Mouse (Mus musculus) embryonic facial prominence, embryonic 14.5 days (tissue): ENCODE results near the gene Obscn. TPM values are rescaled to one million over a fixed set of nuclear protein-coding genes. Genes with fewer than 3 reads are reported as not detected.

Experiments
- ATAC-seq: fragments of 200-750 bp; cut with Nextera tagmentation; 2 replicates; pipeline ENCODE4 v1.8.0; 2017; ENCODE audit warnings: low read depth, moderate number of reproducible peaks, moderate TSS enrichment
- DNase-seq: peaks from one replicate; pipeline ENCODE4 v3.0.0-alpha.2; 2015; ENCODE audit warnings: low spot score
- H3K27ac ChIP-seq: fragments of 300-500 bp; sonication (generic); replicated peaks from 2 replicates; pipeline ENCODE4 v1.5.1; 2014; ENCODE audit warnings: low read depth, mild to moderate bottlenecking, low read length, moderate library complexity
- H3K27me3 ChIP-seq: fragments of 300-500 bp; sonication (generic); replicated peaks from 2 replicates; pipeline ENCODE4 v1.6.1; 2014; ENCODE audit warnings: low read length; ENCODE audit not compliant: control insufficient read depth, insufficient read depth
- H3K36me3 ChIP-seq: fragments of 300-500 bp; sonication (generic); 2 replicates; pipeline ENCODE4 v1.6.1; 2014; ENCODE audit warnings: low read length, mixed read lengths; ENCODE audit not compliant: control insufficient read depth, insufficient read depth
- H3K4me1 ChIP-seq: fragments of 300-500 bp; sonication (generic); 2 replicates; pipeline ENCODE4 v1.6.1; 2014; ENCODE audit warnings: antibody characterized with exemption, low read length; ENCODE audit not compliant: control insufficient read depth, insufficient read depth
- H3K4me2 ChIP-seq: fragments of 300-500 bp; sonication (generic); 2 replicates; pipeline ENCODE4 v1.6.1; 2014; ENCODE audit warnings: low read depth, mild to moderate bottlenecking, low read length, moderate library complexity, mixed read lengths
- H3K4me3 ChIP-seq: fragments of 300-500 bp; sonication (generic); 2 replicates; pipeline ENCODE4 v1.5.1; 2014; ENCODE audit warnings: low read depth, mild to moderate bottlenecking, low read length
- H3K9ac ChIP-seq: fragments of 300-500 bp; sonication (generic); 2 replicates; pipeline ENCODE4 v1.6.1; 2014; ENCODE audit warnings: low read depth, mild to moderate bottlenecking, low read length, moderate library complexity, mixed read lengths
- H3K9me3 ChIP-seq: fragments of 300-500 bp; sonication (generic); 2 replicates; pipeline ENCODE4 v1.6.1; 2016; ENCODE audit warnings: low read length; ENCODE audit not compliant: control insufficient read depth
- WGBS: fragments of 180-500 bp; shearing (Covaris S2); extraction: QIAGEN DNeasy Blood & Tissue Kit; methylation state at CpG from one replicate; pipeline ENCODE4 v1.1.7; 2014; 5-methylcytosine and 5-hydroxymethylcytosine counted together
- polyA plus RNA-seq: library from polyadenylated mRNA; unstranded; fragments of >200 nt; fragmentation: Nextera tagmentation; extraction: Ambion mirVana; gene quantifications from 2 replicates; pipeline ENCODE4 v1.2.1, GENCODE M21; 2014

Gene Obscn
- polyA plus RNA-seq, 1 experiment from 2014 or later, result 9.2 TPM

GRCm38 (mm10) chr11:59165616-59166241, 29.5 kb upstream of the Obscn start:
- WGBS, result 74% methylated on average over 2 of the region's 2 CpGs
- H3K27me3 ChIP-seq, result no peaks in the 10 kb centered on the region
- ATAC-seq (no peak), DNase-seq (no peak)
- H3K4me2 ChIP-seq, result no peak overlapping the region
- H3K36me3 ChIP-seq, result no peaks in the 10 kb centered on the region
- H3K27ac ChIP-seq, result no peak overlapping the region
- no peak overlapping the region for H3K9ac ChIP-seq
- H3K4me1 ChIP-seq, result peaks cover 13% of the 10 kb centered on the region
- no peak overlapping the region for H3K4me3 ChIP-seq
- no peaks in the 10 kb centered on the region for H3K9me3 ChIP-seq

DNA sequence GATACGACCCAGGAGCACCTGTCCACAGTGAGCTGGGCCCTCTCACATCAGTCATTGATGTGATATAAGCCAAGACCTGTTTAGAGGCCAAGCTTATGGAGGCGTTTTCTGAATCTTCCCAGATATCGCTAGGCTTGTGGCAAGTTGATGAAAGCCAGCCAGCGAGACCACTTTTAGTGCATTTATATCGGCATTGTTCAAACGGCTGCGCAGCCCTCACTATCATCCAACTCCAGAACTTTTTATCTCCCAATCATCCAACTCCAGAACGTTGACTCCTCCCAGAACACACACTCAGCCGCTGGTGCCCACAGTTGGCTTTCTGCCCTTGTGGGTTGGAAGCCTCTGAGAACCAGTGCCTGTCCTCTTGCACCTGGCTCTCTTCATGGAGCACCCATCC, 28.2 kb upstream of the Obscn start:
- H3K4me3 ChIP-seq, result 0 out of 2 replicates have a peak overlapping the region, but pooled peaks have one; percentile 74
- H3K9ac ChIP-seq, result no peak overlapping the region
- H3K4me1 ChIP-seq, result peaks cover 13% of the 10 kb centered on the region
- whole genome bisulfite sequencing, result 85% methylated on average over 9 of the region's 9 CpGs
- H3K36me3 ChIP-seq, result no peaks in the 10 kb centered on the region
- H3K9me3 ChIP-seq, result no peaks in the 10 kb centered on the region
- H3K27me3 ChIP-seq, result no peaks in the 10 kb centered on the region
- ATAC-seq (no peak), DNase-seq (no peak)
- H3K27ac ChIP-seq, result peak overlapping the region; percentile 99; the same call in 1 of the 2 replicates
- H3K4me2 ChIP-seq, result peak overlapping the region; percentile 65

GRCm38 (mm10) chr11:59163255-59164236, 27.3 kb upstream of the Obscn start, which contains the start of gene Iba57:
Gene Iba57, minus strand, starts transcription at chr11:59163739.
- 7% methylated on average over 27 of the region's 68 CpGs for WGBS
- DNase-seq, result peak; percentile 99
- peaks cover 13% of the 10 kb centered on the region for H3K4me1 ChIP-seq
- ATAC-seq, result peak; percentile 99
- peak within 1 kb of the TSS; percentile 74 for H3K4me3 ChIP-seq
- no peaks in the 10 kb centered on the region for H3K9me3 ChIP-seq
- H3K4me2 ChIP-seq, result peak within 1 kb of the TSS; percentile 65
- H3K27ac ChIP-seq, result peak within 1 kb of the TSS; percentile 99
- H3K27me3 ChIP-seq, result no peaks in the 10 kb centered on the region
- H3K36me3 ChIP-seq, result no peaks in the 10 kb centered on the region
- peak within 1 kb of the TSS; percentile 95 for H3K9ac ChIP-seq

GRCm38 (mm10) chr11:59162443-59163254, 26.4 kb upstream of the Obscn start:
- peak; percentile 4; the same call in 1 of the 2 replicates for ATAC-seq
- Histone ChIP-seq H3K27me3 (no peaks in the 10 kb centered on the region), H3K27ac (peak overlapping the region; percentile 99), H3K4me1 (peaks cover 13% of the 10 kb centered on the region), H3K4me3 (peak overlapping the region; percentile 74), H3K9ac (peak overlapping the region; percentile 95), H3K4me2 (peak overlapping the region; percentile 65), H3K36me3 (peaks cover 8% of the 10 kb centered on the region; the same call in 1 of the 2 replicates), H3K9me3 (no peaks in the 10 kb centered on the region)
- DNase-seq, result no peak
- 64% methylated on average over 9 of the region's 9 CpGs for WGBS

- no peaks in the 10 kb centered on the region for H3K9me3 ChIP-seq
- ATAC-seq (no peak), DNase-seq (peak; percentile 70)
- no peak overlapping the region for H3K4me2 ChIP-seq
- H3K4me1 ChIP-seq, result peaks cover 13% of the 10 kb centered on the region
- H3K27me3 ChIP-seq, result no peaks in the 10 kb centered on the region
- no peak overlapping the region for H3K27ac ChIP-seq
- H3K36me3 ChIP-seq, result peaks cover 16% of the 10 kb centered on the region; the same call in 1 of the 2 replicates
- no peak overlapping the region for H3K9ac ChIP-seq
- no peak overlapping the region for H3K4me3 ChIP-seq
- 74% methylated on average over 5 of the region's 5 CpGs for WGBS
Observed at GRCm38 (mm10) chr11:59161398-59161797, 25.2 kb upstream of the Obscn start.

DNA sequence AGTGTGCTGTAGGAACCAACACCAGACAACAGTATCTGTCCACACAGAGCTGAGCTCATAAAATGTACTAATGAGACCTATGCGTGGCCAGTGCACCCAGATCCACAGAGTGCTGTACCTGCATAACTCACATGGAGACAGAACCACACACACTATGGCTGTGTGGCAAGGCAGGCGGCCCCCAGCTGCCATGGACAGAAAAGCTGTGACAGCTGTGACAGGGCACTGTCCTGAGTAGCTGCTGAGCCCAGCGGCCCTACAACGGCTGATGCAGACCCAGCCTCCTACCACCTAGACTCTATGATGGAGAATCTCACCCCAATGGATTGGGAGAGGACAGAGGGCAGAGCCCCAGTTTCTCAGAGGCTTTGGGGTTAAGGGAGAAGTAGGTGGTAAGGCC, 23.4 kb upstream of the Obscn start:
- no peak overlapping the region for H3K4me3 ChIP-seq
- peaks cover 13% of the 10 kb centered on the region for H3K4me1 ChIP-seq
- no peaks in the 10 kb centered on the region for H3K27me3 ChIP-seq
- H3K27ac ChIP-seq, result no peak overlapping the region
- H3K4me2 ChIP-seq, result no peak overlapping the region
- no peak for ATAC-seq
- H3K9ac ChIP-seq, result no peak overlapping the region
- H3K36me3 ChIP-seq, result peaks cover 26% of the 10 kb centered on the region; the same call in 1 of the 2 replicates
- 91% methylated on average over 4 of the region's 4 CpGs for WGBS
- no peak for DNase-seq
- no peaks in the 10 kb centered on the region for H3K9me3 ChIP-seq

DNA sequence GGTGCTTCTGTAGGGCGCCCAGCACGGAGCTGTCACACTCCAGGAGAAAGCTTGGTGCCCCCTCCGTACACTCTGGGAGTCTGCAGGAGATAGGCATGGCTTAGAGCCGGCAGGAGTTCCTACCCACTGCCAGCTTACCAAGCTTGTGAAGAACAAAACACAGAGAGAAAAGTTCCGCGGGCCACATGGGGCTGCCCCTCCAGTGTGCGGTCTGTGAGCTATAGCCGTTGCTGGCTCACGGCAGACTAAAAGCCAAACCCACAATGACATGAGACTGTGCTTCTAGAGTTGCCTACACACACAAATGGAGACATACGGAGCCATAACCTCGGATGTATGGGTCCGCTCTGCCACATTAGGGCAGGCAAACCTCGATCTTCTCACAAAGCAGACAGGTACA, 22.9 kb upstream of the Obscn start:
- Histone ChIP-seq H3K4me2 (no peak overlapping the region), H3K9me3 (no peaks in the 10 kb centered on the region), H3K27ac (no peak overlapping the region), H3K9ac (no peak overlapping the region), H3K36me3 (peaks cover 26% of the 10 kb centered on the region; the same call in 1 of the 2 replicates), H3K4me3 (no peak overlapping the region), H3K27me3 (no peaks in the 10 kb centered on the region), H3K4me1 (peaks cover 11% of the 10 kb centered on the region)
- WGBS, result 92% methylated on average over 13 of the region's 13 CpGs
- ATAC-seq (no peak), DNase-seq (no peak)

- no peak overlapping the region for H3K4me2 ChIP-seq
Observed at GRCm38 (mm10) chr11:59155900-59156299, 19.7 kb upstream of the Obscn start.

More at GRCm38 (mm10) chr11:59155900-59156299, 19.7 kb upstream of the Obscn start:
- Histone ChIP-seq H3K4me1 (no peaks in the 10 kb centered on the region), H3K9me3 (no peaks in the 10 kb centered on the region), H3K9ac (no peak overlapping the region), H3K4me3 (no peak overlapping the region), H3K27me3 (no peaks in the 10 kb centered on the region), H3K27ac (no peak overlapping the region), H3K36me3 (peaks cover 26% of the 10 kb centered on the region; the same call in 1 of the 2 replicates)
- WGBS, result 87% methylated on average over 5 of the region's 5 CpGs
- ATAC-seq (no peak), DNase-seq (no peak)
